ENCODE assay signal across 12 mouse cellular contexts in the genomic region with DNA sequence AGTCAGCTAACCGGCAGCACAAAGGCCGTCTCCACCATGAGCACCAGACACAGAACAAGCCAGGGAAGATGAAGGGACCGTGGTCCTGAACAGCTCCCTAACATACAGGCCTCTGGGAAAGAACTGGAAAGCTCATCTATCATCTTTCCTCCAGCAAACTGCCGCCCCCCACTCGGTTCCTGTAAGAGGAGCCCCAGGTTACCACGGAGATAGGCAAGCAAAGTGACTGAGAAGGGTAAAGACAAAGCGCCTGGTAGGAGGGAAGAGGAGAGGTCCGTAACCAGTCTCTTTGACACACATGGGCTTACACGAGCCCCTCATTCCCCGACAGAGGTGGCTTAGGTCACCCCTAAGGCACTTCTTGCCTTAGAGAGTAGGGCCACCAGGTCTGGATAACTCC.
DNase-seq lines count a peak whose midpoint lies in the region; ATAC-seq and TF ChIP-seq lines count a peak whose summit lies in the region.
"Had no signal": no experiment of that assay in that cellular context is flagged by ENCODE, and none has a peak within 500 bp of the region (broad histone marks: within the 10 kb centered on the region; RNA-seq: fewer than 3 reads in every experiment).

No protein-coding gene starts in this region.

- H3K9me3 ChIP-seq in heart, embryonic 12.5 days (replicated peaks) = no peaks in the 10 kb centered on the region
- H3K9me3 ChIP-seq in embryonic facial prominence, embryonic 14.5 days (ENCODE audit: control insufficient read depth, low read length) = no peaks in the 10 kb centered on the region
- H3K9me3 ChIP-seq in hindbrain, embryonic 15.5 days = no peaks in the 10 kb centered on the region
- H3K9me3 ChIP-seq in midbrain, postnatal 0 days (ENCODE audit: low read length) = no peaks in the 10 kb centered on the region

- no peak overlapping the region for H3K4me3 ChIP-seq in heart, embryonic 12.5 days
- H3K4me3 ChIP-seq in embryonic facial prominence, embryonic 14.5 days (ENCODE audit: low read depth, low read length) = 0 out of 2 replicates have a peak overlapping the region, but pooled peaks have one; percentile 2
- peak overlapping the region; percentile 46 for H3K4me3 ChIP-seq in hindbrain, embryonic 15.5 days
- peak overlapping the region; percentile 42 for H3K4me3 ChIP-seq in midbrain, postnatal 0 days (ENCODE audit: low read depth, low read length)

- H3K36me3 ChIP-seq in heart, embryonic 12.5 days = peaks cover 34% of the 10 kb centered on the region
- peaks cover 14% of the 10 kb centered on the region for H3K36me3 ChIP-seq in embryonic facial prominence, embryonic 14.5 days (ENCODE audit: control insufficient read depth, insufficient read depth, low read length)
- H3K36me3 ChIP-seq in hindbrain, embryonic 15.5 days = peaks cover 16% of the 10 kb centered on the region
- H3K36me3 ChIP-seq in midbrain, postnatal 0 days (ENCODE audit: insufficient read depth, low read length) = peaks cover 9% of the 10 kb centered on the region

- no peak for ATAC-seq in heart, embryonic 12.5 days (ENCODE audit: insufficient number of reproducible peaks, low FRiP score)
- no peak for ATAC-seq in embryonic facial prominence, embryonic 14.5 days (ENCODE audit: low read depth)
- no peak for ATAC-seq in hindbrain, embryonic 15.5 days (ENCODE audit: low FRiP score, low read depth)
- peak; percentile 11; the same call in 1 of the 2 replicates for ATAC-seq in midbrain, postnatal 0 days (ENCODE audit: low FRiP score)

- H3K27ac ChIP-seq in heart, embryonic 12.5 days (ENCODE audit: poor library complexity, severe bottlenecking) = no peak overlapping the region
- no peak overlapping the region for H3K27ac ChIP-seq in embryonic facial prominence, embryonic 14.5 days (replicated peaks; ENCODE audit: low read depth, low read length)
- peak overlapping the region; percentile 91 for H3K27ac ChIP-seq in hindbrain, embryonic 15.5 days (replicated peaks)
- peak overlapping the region; percentile 90 for H3K27ac ChIP-seq in midbrain, postnatal 0 days (ENCODE audit: low read depth, low read length)
- H3K27ac ChIP-seq: liver, embryonic 14.5 days had no signal

- H3K9ac ChIP-seq in heart, embryonic 12.5 days = peak overlapping the region; percentile 26; the same call in 1 of the 2 replicates
- H3K9ac ChIP-seq in embryonic facial prominence, embryonic 14.5 days (ENCODE audit: low read depth, low read length) = peak overlapping the region; percentile 35; the same call in 1 of the 2 replicates
- peak overlapping the region; percentile 61 for H3K9ac ChIP-seq in hindbrain, embryonic 15.5 days
- H3K9ac ChIP-seq in midbrain, postnatal 0 days (replicated peaks; ENCODE audit: low read length, poor library complexity, severe bottlenecking) = peak overlapping the region; percentile 67
- H3K9ac ChIP-seq: liver, embryonic 14.5 days had no signal

- TF ChIP-seq CTCF in midbrain, postnatal 0 days (IDR thresholded peaks at IDR 0.05) = no peak

- H3K4me2 ChIP-seq in heart, embryonic 12.5 days = no peak overlapping the region
- H3K4me2 ChIP-seq in embryonic facial prominence, embryonic 14.5 days (ENCODE audit: low read depth, low read length) = peak overlapping the region; percentile 25; the same call in 1 of the 2 replicates
- peak overlapping the region; percentile 60 for H3K4me2 ChIP-seq in hindbrain, embryonic 15.5 days
- H3K4me2 ChIP-seq in midbrain, postnatal 0 days (ENCODE audit: low read depth, low read length, poor library complexity, severe bottlenecking) = peak overlapping the region; percentile 73

- intact Hi-C loops in heart, postnatal 10 days (cut with DNase I) = no loop called here

- 35% methylated on average over 10 of the region's 10 CpGs for WGBS in heart, embryonic 12.5 days
- WGBS in embryonic facial prominence, embryonic 14.5 days = 25% methylated on average over 10 of the region's 10 CpGs
- whole genome bisulfite sequencing in hindbrain, embryonic 15.5 days = 14% methylated on average over 10 of the region's 10 CpGs
- 26% methylated on average over 10 of the region's 10 CpGs for WGBS in midbrain, postnatal 0 days

- peaks cover 61% of the 10 kb centered on the region for H3K4me1 ChIP-seq in heart, embryonic 12.5 days (replicated peaks)
- H3K4me1 ChIP-seq in embryonic facial prominence, embryonic 14.5 days (ENCODE audit: control insufficient read depth, insufficient read depth, low read length) = peaks cover 34% of the 10 kb centered on the region
- H3K4me1 ChIP-seq in hindbrain, embryonic 15.5 days (replicated peaks) = peaks cover 76% of the 10 kb centered on the region
- peaks cover 31% of the 10 kb centered on the region for H3K4me1 ChIP-seq in midbrain, postnatal 0 days (ENCODE audit: insufficient read depth, low read length)

- no peaks in the 10 kb centered on the region for H3K27me3 ChIP-seq in heart, embryonic 12.5 days (replicated peaks)
- no peaks in the 10 kb centered on the region for H3K27me3 ChIP-seq in embryonic facial prominence, embryonic 14.5 days (replicated peaks; ENCODE audit: control insufficient read depth, insufficient read depth, low read length)
- H3K27me3 ChIP-seq in hindbrain, embryonic 15.5 days = no peaks in the 10 kb centered on the region
- H3K27me3 ChIP-seq in midbrain, postnatal 0 days (ENCODE audit: insufficient read depth, low read length) = no peaks in the 10 kb centered on the region

- DNase-seq in heart, postnatal 10 days = no peak
- DNase-seq in embryonic facial prominence, embryonic 14.5 days (ENCODE audit: low spot score) = no peak
- peak; percentile 10 for DNase-seq in midbrain, postnatal 0 days (ENCODE audit: low spot score)
- DNase-seq in right cerebral cortex, postnatal 10 days (ENCODE audit: low spot score in 2 of 2) = no peak
- no peak for DNase-seq in layer of hippocampus, adult 9-10 months (ENCODE audit: low spot score)
- no peak for DNase-seq in layer of hippocampus, postnatal 14 days (ENCODE audit: low spot score in 2 of 2)
- DNase-seq: cerebellum, postnatal 10 days; kidney, adult 8-10 months; thymus, postnatal 36 days had no signal

Comparison
In these comparisons a context has a peak if more than half of its experiments do, and no peak if none do; other contexts are left out.
1. H3K27ac ChIP-seq: peak in hindbrain, embryonic 15.5 days (single experiment) and midbrain, postnatal 0 days (single experiment); none in heart, embryonic 12.5 days (single experiment) and embryonic facial prominence, embryonic 14.5 days (single experiment).
2. Peak in every context shown above with its lines, with median percentiles within 50 percentile points of each other: H3K9ac ChIP-seq.